Mouse (Mus musculus): ENCODE measurements around the gene Faap20. TPM values are rescaled to one million over a fixed set of nuclear protein-coding genes. Genes with fewer than 3 reads are reported as not detected.
"Not testable (repeated sequence)": the region's sequence is repeated elsewhere in the genome, so short reads cannot be mapped to it uniquely, and the experiment has no call there.

The Faap20 gene
- total and polyA plus RNA-seq, 3 experiments = 31.0 to 45.0 (median 36.4) TPM

GRCm38 (mm10) chr4:155245770-155246492 is 3.7 kb upstream of the Faap20 start (continued):
- TF ChIP-seq TBP (conservative IDR thresholded peaks at IDR 0.05; ENCODE audit: low read depth, low read length) (no peak), EP300 (IDR thresholded peaks at IDR 0.05; ENCODE audit: low read length) (peak; percentile 71), SMC3 (IDR thresholded peaks at IDR 0.05; ENCODE audit: low read depth, low read length) (no peak), USF2 (conservative IDR thresholded peaks at IDR 0.05; ENCODE audit: low read depth, low read length) (no peak), BHLHE40 (IDR thresholded peaks at IDR 0.05; ENCODE audit: low read depth, low read length) (peak; percentile 69), ELF1 (IDR thresholded peaks at IDR 0.05; ENCODE audit: low read depth, low read length) (0 out of 2 replicates have a peak, but pooled peaks have one; percentile 24), NRF1 (IDR thresholded peaks at IDR 0.05; ENCODE audit: low read depth, low read length) (no peak), SIN3A (IDR thresholded peaks at IDR 0.05; ENCODE audit: low read length) (no peak), MYC (IDR thresholded peaks at IDR 0.05; ENCODE audit: low read depth, low read length) (peak; percentile 50; the same call in 1 of the 2 replicates), MEF2A (IDR thresholded peaks at IDR 0.05; ENCODE audit: borderline replicate concordance, low read depth, low read length) (peak; percentile 74)

GRCm38 (mm10) chr4:155246691-155247105 is 2.9 kb upstream of the Faap20 start:
- DNase-seq (ENCODE audit: extremely low read depth) = no peak
- Histone ChIP-seq H3K4me1 (ENCODE audit: control insufficient read depth in 1 of 2, insufficient read depth in 2 of 2) (peaks cover 37 to 59% of the 10 kb centered on the region in 2 experiments), H3K79me2 (replicated peaks; ENCODE audit: control insufficient read depth, extremely low read depth, insufficient read depth, poor library complexity, severe bottlenecking) (no peaks in the 10 kb centered on the region), H3K4me3 (replicated peaks in 1 of 3; ENCODE audit: low read depth in 2 of 3, low read length in 2 of 3, poor library complexity in 1 of 3) (no peak overlapping the region), H3K4me2 (ENCODE audit: insufficient read depth, low read depth, poor library complexity, severe bottlenecking) (no peak overlapping the region), H3K27ac (ENCODE audit: insufficient read depth, low read depth) (no peak overlapping the region), H3K36me3 (replicated peaks in 1 of 2; ENCODE audit: control insufficient read depth in 1 of 2, insufficient read depth in 1 of 2, low read length in 1 of 2) (no peaks in the 10 kb centered on the region), H3K27me3 (replicated peaks) (peaks cover 11% of the 10 kb centered on the region), H3K9me3 (replicated peaks; ENCODE audit: low read length) (peaks cover 4% of the 10 kb centered on the region), H3K9ac (ENCODE audit: insufficient read depth, low read depth) (no peak overlapping the region)
- in situ Hi-C loops (cut with MboI; ENCODE audit: low pct_ligation_motif_present, low pct_unique_long_range_greater_than_20kb, low sequenced_read_pairs) (loop anchor here (5.0 to 25.0 kb wide), 4 partner anchors 54 to 362 kb away; partner anchors contain the start of genes Hes5 and Pank4), dilution Hi-C loops (cut with MboI; ENCODE audit: extremely low pct_ligation_motif_present, extremely low pct_unique_long_range_greater_than_20kb, low sequenced_read_pairs) (no loop called here)
- no peak for TF ChIP-seq TCF12 (IDR thresholded peaks at IDR 0.05; ENCODE audit: low read depth, low read length)
- no peak for TF ChIP-seq TBP (conservative IDR thresholded peaks at IDR 0.05; ENCODE audit: low read depth, low read length)
- TF ChIP-seq ELF1 (IDR thresholded peaks at IDR 0.05; ENCODE audit: low read depth, low read length) = no peak
- no peak for TF ChIP-seq MEF2A (IDR thresholded peaks at IDR 0.05; ENCODE audit: borderline replicate concordance, low read depth, low read length)
- no peak for TF ChIP-seq RCOR1 (conservative IDR thresholded peaks at IDR 0.05; ENCODE audit: low read depth, low read length)
- no peak for TF ChIP-seq NRF1 (IDR thresholded peaks at IDR 0.05; ENCODE audit: low read depth, low read length)
- no peak for TF ChIP-seq USF2 (conservative IDR thresholded peaks at IDR 0.05; ENCODE audit: low read depth, low read length)
- TF ChIP-seq CTCF (conservative IDR thresholded peaks at IDR 0.05 in 1 of 2, IDR thresholded peaks at IDR 0.05 in 1 of 2; ENCODE audit: low read depth in 2 of 2, low read length in 2 of 2) = no peak
- TF ChIP-seq ZMIZ1 (IDR thresholded peaks at IDR 0.05; ENCODE audit: low read depth, low read length) = no peak

- dilution Hi-C loops (cut with MboI; ENCODE audit: extremely low pct_ligation_motif_present, extremely low pct_unique_long_range_greater_than_20kb, low sequenced_read_pairs); H3K27ac ChIP-seq (ENCODE audit: insufficient read depth, low read depth); H3K27me3 ChIP-seq (replicated peaks); H3K9me3 ChIP-seq (replicated peaks; ENCODE audit: low read length); H3K4me3 ChIP-seq (replicated peaks in 1 of 3; ENCODE audit: low read depth in 2 of 3, low read length in 2 of 3, poor library complexity in 1 of 3); H3K79me2 ChIP-seq (replicated peaks; ENCODE audit: control insufficient read depth, extremely low read depth, insufficient read depth, poor library complexity, severe bottlenecking); H3K9ac ChIP-seq (ENCODE audit: insufficient read depth, low read depth); H3K4me2 ChIP-seq (ENCODE audit: insufficient read depth, low read depth, poor library complexity, severe bottlenecking); DNase-seq (ENCODE audit: extremely low read depth); H3K36me3 ChIP-seq (replicated peaks in 1 of 2; ENCODE audit: control insufficient read depth in 1 of 2, insufficient read depth in 1 of 2, low read length in 1 of 2): not testable (repeated sequence)
- peaks cover 37 to 68% of the 10 kb centered on the region in 2 experiments for H3K4me1 ChIP-seq (ENCODE audit: control insufficient read depth in 1 of 2, insufficient read depth in 2 of 2)
- peak; percentile 20 for TF ChIP-seq RAD21 (IDR thresholded peaks at IDR 0.05; ENCODE audit: low read depth, low read length)
- TF ChIP-seq CTCF (conservative IDR thresholded peaks at IDR 0.05 in 1 of 2, IDR thresholded peaks at IDR 0.05 in 1 of 2; ENCODE audit: low read depth in 2 of 2, low read length in 2 of 2) = peak in 1 of 2 experiments; percentile 38; a peak in 1 of 4 replicates
- peak; percentile 3; the same call in 1 of the 2 replicates for TF ChIP-seq SMC3 (IDR thresholded peaks at IDR 0.05; ENCODE audit: low read depth, low read length)
- peak; percentile 29; the same call in 1 of the 2 replicates for TF ChIP-seq ZNF384 (IDR thresholded peaks at IDR 0.05; ENCODE audit: low read depth, low read length)
- in situ Hi-C loops (cut with MboI; ENCODE audit: low pct_ligation_motif_present, low pct_unique_long_range_greater_than_20kb, low sequenced_read_pairs) = loop anchor here (5.0 to 25.0 kb wide), 4 partner anchors 56 to 363 kb away; partner anchors contain the start of genes Hes5 and Pank4
Measured at GRCm38 (mm10) chr4:155248054-155248453, 1.5 kb upstream of the Faap20 start.
